Comparison of ENCODE assay signal across 8 mouse cellular contexts in the genomic region with DNA sequence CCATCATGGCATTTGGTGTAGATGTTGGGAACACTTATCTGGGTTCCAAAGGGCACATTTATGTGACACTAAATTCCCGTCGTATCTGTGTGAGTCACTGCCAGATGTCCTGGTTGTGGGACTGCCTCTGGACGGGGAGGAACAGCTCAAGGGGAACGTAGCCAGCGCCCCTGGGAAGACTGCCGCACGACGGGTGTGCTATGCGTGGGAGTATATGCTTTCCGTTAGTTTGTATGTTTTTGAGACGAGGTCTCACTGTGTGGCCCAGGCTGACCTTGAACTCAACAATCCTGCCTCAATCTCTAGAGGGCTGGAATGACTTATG. TPM values are rescaled to one million over a fixed set of nuclear protein-coding genes. Genes with fewer than 3 reads are reported as not detected.
A peak's percentile ranks its signal among the peaks of the same experiment; 100 is the strongest.
DNase-seq lines count a peak whose midpoint lies in the region; ATAC-seq and TF ChIP-seq lines count a peak whose summit lies in the region.

No protein-coding gene starts in this region.

- no peak overlapping the region for H3K4me3 ChIP-seq in forebrain, embryonic 11.5 days (ENCODE audit: low read depth, low read length)
- no peak overlapping the region for H3K4me3 ChIP-seq in forebrain, embryonic 16.5 days (replicated peaks; ENCODE audit: low read length)
- H3K4me3 ChIP-seq in lung, embryonic 16.5 days (ENCODE audit: low read length), result no peak overlapping the region
- H3K4me3 ChIP-seq in intestine, embryonic 14.5 days (ENCODE audit: low read depth, low read length), result no peak overlapping the region
- H3K4me3 ChIP-seq in testis, adult 2 months (ENCODE audit: control insufficient read depth, low read depth, low read length), result peak overlapping the region; percentile 7; the same call in 1 of the 2 replicates

- TF ChIP-seq POLR2A in testis, adult 2 months (IDR thresholded peaks at IDR 0.05; ENCODE audit: control insufficient read depth, low read depth, low read length), result no peak

- no peak overlapping the region for H3K9ac ChIP-seq in forebrain, embryonic 11.5 days (ENCODE audit: low read length)
- no peak overlapping the region for H3K9ac ChIP-seq in forebrain, embryonic 16.5 days (replicated peaks; ENCODE audit: low read depth, low read length)
- no peak overlapping the region for H3K9ac ChIP-seq in lung, embryonic 16.5 days (ENCODE audit: low read length)
- no peak overlapping the region for H3K9ac ChIP-seq in intestine, embryonic 14.5 days (ENCODE audit: low read length)

- H3K4me1 ChIP-seq in forebrain, embryonic 11.5 days (replicated peaks; ENCODE audit: control insufficient read depth, insufficient read depth, low read length), result peaks cover 4% of the 10 kb centered on the region; the same call in 1 of the 2 replicates
- peaks cover 6% of the 10 kb centered on the region; the same call in 1 of the 2 replicates for H3K4me1 ChIP-seq in forebrain, embryonic 16.5 days (replicated peaks; ENCODE audit: control insufficient read depth, insufficient read depth, low read length)
- no peaks in the 10 kb centered on the region; the same call in 1 of the 2 replicates for H3K4me1 ChIP-seq in lung, embryonic 16.5 days (replicated peaks; ENCODE audit: control insufficient read depth, insufficient read depth, low read length)
- peaks cover 9% of the 10 kb centered on the region for H3K4me1 ChIP-seq in intestine, embryonic 14.5 days (replicated peaks; ENCODE audit: control insufficient read depth, insufficient read depth, low read length)
- H3K4me1 ChIP-seq in testis, adult 2 months (ENCODE audit: control insufficient read depth, insufficient read depth, low read length), result peaks cover 10% of the 10 kb centered on the region

- 0 out of 2 replicates have a peak, but pooled peaks have one; percentile 16 for ATAC-seq in forebrain, embryonic 11.5 days (replicated peaks; ENCODE audit: low FRiP score)
- no peak for ATAC-seq in forebrain, embryonic 16.5 days
- ATAC-seq in lung, embryonic 16.5 days (ENCODE audit: low read depth), result 0 out of 2 replicates have a peak, but pooled peaks have one; percentile 21
- ATAC-seq in intestine, embryonic 14.5 days (replicated peaks; ENCODE audit: low FRiP score, low TSS enrichment, low read depth), result peak; percentile 59
- ATAC-seq in megakaryocyte progenitor cell, adult 5-6 weeks (replicated peaks; ENCODE audit: poor library complexity), result no peak

- no peaks in the 10 kb centered on the region for H3K27me3 ChIP-seq in forebrain, embryonic 11.5 days (ENCODE audit: control insufficient read depth, insufficient read depth, low read length)
- no peaks in the 10 kb centered on the region for H3K27me3 ChIP-seq in forebrain, embryonic 16.5 days (replicated peaks; ENCODE audit: control insufficient read depth, insufficient read depth, low read length)
- no peaks in the 10 kb centered on the region for H3K27me3 ChIP-seq in lung, embryonic 16.5 days (ENCODE audit: control insufficient read depth, insufficient read depth, low read depth, low read length)
- no peaks in the 10 kb centered on the region for H3K27me3 ChIP-seq in intestine, embryonic 14.5 days (replicated peaks; ENCODE audit: control insufficient read depth, insufficient read depth, low read length)
- H3K27me3 ChIP-seq in testis, adult 2 months (ENCODE audit: control insufficient read depth, insufficient read depth, low read length), result no peaks in the 10 kb centered on the region

- no peak for TF ChIP-seq CTCF in testis, adult 2 months (IDR thresholded peaks at IDR 0.05; ENCODE audit: control insufficient read depth, insufficient read depth, insufficient replicate concordance, low read depth, low read length)

- no peaks in the 10 kb centered on the region for H3K36me3 ChIP-seq in forebrain, embryonic 11.5 days (ENCODE audit: control insufficient read depth, insufficient read depth, low read length)
- no peaks in the 10 kb centered on the region for H3K36me3 ChIP-seq in forebrain, embryonic 16.5 days (ENCODE audit: control insufficient read depth, insufficient read depth)
- no peaks in the 10 kb centered on the region for H3K36me3 ChIP-seq in lung, embryonic 16.5 days (ENCODE audit: control insufficient read depth, insufficient read depth, low read length)
- no peaks in the 10 kb centered on the region for H3K36me3 ChIP-seq in intestine, embryonic 14.5 days (ENCODE audit: control insufficient read depth, insufficient read depth, low read length)
- no peaks in the 10 kb centered on the region for H3K36me3 ChIP-seq in testis, adult 2 months (ENCODE audit: control insufficient read depth, insufficient read depth, low read length)

- H3K27ac ChIP-seq in forebrain, embryonic 11.5 days (ENCODE audit: low read depth, low read length), result peak overlapping the region; percentile 31; the same call in 1 of the 2 replicates
- H3K27ac ChIP-seq in forebrain, embryonic 16.5 days (ENCODE audit: low read length), result no peak overlapping the region
- H3K27ac ChIP-seq in lung, embryonic 16.5 days (ENCODE audit: low read length), result no peak overlapping the region
- no peak overlapping the region for H3K27ac ChIP-seq in intestine, embryonic 14.5 days (ENCODE audit: low read depth)
- H3K27ac ChIP-seq in testis, adult 2 months (ENCODE audit: control insufficient read depth, insufficient read depth, low read depth, low read length), result no peak overlapping the region

- DNase-seq in forebrain, embryonic 11.5 days (ENCODE audit: low spot score), result no peak
- no peak for DNase-seq in lung, postnatal 10 days
- no peak for DNase-seq in intestine, embryonic 14.5 days (ENCODE audit: low spot score)
- DNase-seq in thymus, postnatal 14 days, result no peak

- H3K9me3 ChIP-seq in forebrain, embryonic 11.5 days (ENCODE audit: control insufficient read depth, low read length), result no peaks in the 10 kb centered on the region
- H3K9me3 ChIP-seq in forebrain, embryonic 16.5 days (ENCODE audit: control insufficient read depth, low read length), result no peaks in the 10 kb centered on the region
- no peaks in the 10 kb centered on the region for H3K9me3 ChIP-seq in lung, embryonic 16.5 days (ENCODE audit: control insufficient read depth, low read length)
- H3K9me3 ChIP-seq in intestine, embryonic 14.5 days (ENCODE audit: control insufficient read depth, low read length), result no peaks in the 10 kb centered on the region

- H3K4me2 ChIP-seq in forebrain, embryonic 11.5 days (ENCODE audit: low read depth, low read length, severe bottlenecking), result no peak overlapping the region
- no peak overlapping the region for H3K4me2 ChIP-seq in forebrain, embryonic 16.5 days (ENCODE audit: low read length)
- H3K4me2 ChIP-seq in lung, embryonic 16.5 days (ENCODE audit: low read depth, low read length), result no peak overlapping the region
- H3K4me2 ChIP-seq in intestine, embryonic 14.5 days (ENCODE audit: low read length), result no peak overlapping the region; the same call in 1 of the 2 replicates

- WGBS in forebrain, embryonic 11.5 days, result 87% methylated on average over 11 of the region's 11 CpGs
- 95% methylated on average over 11 of the region's 11 CpGs for WGBS in forebrain, embryonic 16.5 days
- WGBS in lung, embryonic 16.5 days, result 64% methylated on average over 11 of the region's 11 CpGs
- WGBS in intestine, embryonic 14.5 days, result 62% methylated on average over 11 of the region's 11 CpGs

RNA-seq across cellular contexts. Expression of a gene that starts 8.2 kb away (rescaled TPM):
- polyA plus RNA-seq in forebrain, embryonic 11.5 days (2014; fragmentation: Nextera tagmentation; extraction: Ambion mirVana), result 17.3 and 17.6 TPM in 2 replicates
- 12.9 and 16.1 TPM in 2 replicates for polyA plus RNA-seq in forebrain, embryonic 16.5 days (2015; fragmentation: Nextera tagmentation; extraction: Ambion mirVana)
- 83.3 and 86.2 TPM in 2 replicates for polyA plus RNA-seq in lung, embryonic 16.5 days (2015; fragmentation: Nextera tagmentation; extraction: Ambion mirVana)
- polyA plus RNA-seq in intestine, embryonic 14.5 days (2014; fragmentation: Nextera tagmentation; extraction: Ambion mirVana), result 162 and 165 TPM in 2 replicates
- polyA plus RNA-seq in testis, adult 2 months (2012; rRNA removed), result 0.28 and 0.76 TPM in 2 replicates
- total RNA-seq in megakaryocyte progenitor cell, adult 5-6 weeks (2015), result 9.6 and 15.8 TPM in 2 replicates
- 8.9 and 11.0 TPM in 2 replicates for total RNA-seq in megakaryocyte progenitor cell, adult 5-6 weeks (2017)

Comparison
In these comparisons a context has a peak if more than half of its experiments do, and no peak if none do; other contexts are left out.
1. ATAC-seq: peak in forebrain, embryonic 11.5 days (single experiment), lung, embryonic 16.5 days (single experiment) and intestine, embryonic 14.5 days (single experiment); none in forebrain, embryonic 16.5 days (single experiment) and megakaryocyte progenitor cell, adult 5-6 weeks (single experiment).